Mouse (Mus musculus) E14TG2a.4 (cell line): ENCODE results near the gene Gcnt3.

Source experiments
- CTCF ChIP-seq: conservative IDR thresholded peaks from 2 replicates; pipeline ENCODE4 v1.5.1; 2014; ENCODE audit warnings: low read length
- NANOG ChIP-seq: IDR thresholded peaks from 2 replicates; pipeline ENCODE4 v1.6.1; 2014; ENCODE audit warnings: borderline replicate concordance, low read length, mixed read lengths
- POU5F1 ChIP-seq: IDR thresholded peaks from 2 replicates; pipeline ENCODE4 v1.6.1; 2014; ENCODE audit warnings: low read length, borderline replicate concordance

- TF ChIP-seq CTCF (no peak), POU5F1 (no peak), NANOG (no peak)
These were observed 30.9 kb downstream of the Gcnt3 start for GRCm38 (mm10) chr9:70006984-70007383.
